ENCODE assay signal across 8 mouse cellular contexts in the genomic region with DNA sequence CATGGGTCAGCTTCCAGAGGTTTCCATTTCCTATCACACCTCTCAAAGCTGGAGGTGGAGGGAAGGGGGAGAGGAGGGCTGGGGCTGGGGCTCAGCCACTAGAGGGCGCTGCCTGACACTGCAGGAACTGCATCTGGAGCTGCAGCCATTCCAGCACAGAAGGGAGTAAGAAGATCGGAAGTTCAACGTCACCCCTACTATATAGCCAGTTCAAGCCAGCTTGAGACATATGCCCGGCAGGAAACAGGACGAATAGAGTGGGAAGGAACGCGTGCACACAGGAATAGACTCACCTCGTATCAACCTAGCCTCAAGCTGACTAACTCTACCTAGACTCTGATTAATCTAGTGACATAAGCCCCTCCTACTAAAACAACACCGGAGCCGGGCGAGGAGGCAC. TPM values are rescaled to one million over a fixed set of nuclear protein-coding genes. Genes with fewer than 3 reads are reported as not detected.
DNase-seq lines count a peak whose midpoint lies in the region; ATAC-seq and TF ChIP-seq lines count a peak whose summit lies in the region.

No protein-coding gene starts in this region.

- no peaks in the 10 kb centered on the region for H3K36me3 ChIP-seq in midbrain, embryonic 14.5 days (ENCODE audit: control insufficient read depth, insufficient read depth, low read length)
- no peaks in the 10 kb centered on the region for H3K36me3 ChIP-seq in midbrain, embryonic 13.5 days
- H3K36me3 ChIP-seq in liver, embryonic 12.5 days: no peaks in the 10 kb centered on the region

- TF ChIP-seq CTCF in bone marrow macrophage, adult 2 months (IDR thresholded peaks at IDR 0.05; ENCODE audit: low read depth, low read length): peak; percentile 87
- TF ChIP-seq CTCF in gastrocnemius, adult 2 months (IDR thresholded peaks at IDR 0.05): peak; percentile 98

- no peak overlapping the region for H3K4me3 ChIP-seq in midbrain, embryonic 14.5 days (replicated peaks; ENCODE audit: low read depth, low read length)
- no peak overlapping the region for H3K4me3 ChIP-seq in midbrain, embryonic 13.5 days (replicated peaks)
- no peak overlapping the region for H3K4me3 ChIP-seq in bone marrow macrophage, adult 2 months (ENCODE audit: insufficient read depth, low read length)
- H3K4me3 ChIP-seq in gastrocnemius, adult 2 months: peak overlapping the region; percentile 56
- no peak overlapping the region for H3K4me3 ChIP-seq in liver, embryonic 12.5 days

- no peak for ATAC-seq in midbrain, embryonic 14.5 days (ENCODE audit: low FRiP score, low TSS enrichment)
- no peak for ATAC-seq in midbrain, embryonic 13.5 days
- peak; percentile 66 for ATAC-seq in liver, embryonic 12.5 days

- WGBS in midbrain, embryonic 14.5 days: 44% methylated on average over 11 of the region's 11 CpGs
- 40% methylated on average over 11 of the region's 11 CpGs for WGBS in midbrain, embryonic 13.5 days
- 13% methylated on average over 11 of the region's 11 CpGs for WGBS in liver, embryonic 12.5 days (ENCODE audit: insufficient replicate concordance)

- intact Hi-C loops in gastrocnemius, adult 2 months (cut with DNase I): loop anchor here (5.0 kb wide), 4 partner anchors 80 to 190 kb away; a partner anchor contains a TSS

- H3K9ac ChIP-seq in midbrain, embryonic 14.5 days (replicated peaks; ENCODE audit: low read length): no peak overlapping the region
- H3K9ac ChIP-seq in midbrain, embryonic 13.5 days (replicated peaks): no peak overlapping the region
- no peak overlapping the region for H3K9ac ChIP-seq in liver, embryonic 12.5 days

- DNase-seq in midbrain, embryonic 14.5 days: peak; percentile 72
- DNase-seq in gastrocnemius, adult 2 months: peak; percentile 85
- DNase-seq in kidney, adult 11 months: peak; percentile 69
- DNase-seq in retina, embryonic 14.5 days (ENCODE audit: low spot score): peak; percentile 79
- DNase-seq in thymus, postnatal 36 days: peak; percentile 69 to 74

- H3K4me1 ChIP-seq in midbrain, embryonic 14.5 days (ENCODE audit: control insufficient read depth, insufficient read depth, low read length): no peaks in the 10 kb centered on the region
- no peaks in the 10 kb centered on the region; the same call in 1 of the 2 replicates for H3K4me1 ChIP-seq in midbrain, embryonic 13.5 days (replicated peaks)
- H3K4me1 ChIP-seq in bone marrow macrophage, adult 2 months (ENCODE audit: control insufficient read depth, insufficient read depth, low read length): no peaks in the 10 kb centered on the region
- H3K4me1 ChIP-seq in liver, embryonic 12.5 days: 0 out of 2 replicates have a peak, but pooled peaks cover 9% of the 10 kb centered on the region

- no peaks in the 10 kb centered on the region for H3K9me3 ChIP-seq in midbrain, embryonic 14.5 days (ENCODE audit: control insufficient read depth, low read length)
- H3K9me3 ChIP-seq in midbrain, embryonic 13.5 days: peaks cover 4% of the 10 kb centered on the region
- 0 out of 2 replicates have a peak, but pooled peaks cover 2% of the 10 kb centered on the region for H3K9me3 ChIP-seq in liver, embryonic 12.5 days (replicated peaks)

- no peak overlapping the region for H3K4me2 ChIP-seq in midbrain, embryonic 14.5 days (ENCODE audit: low read length)
- H3K4me2 ChIP-seq in midbrain, embryonic 13.5 days (replicated peaks): no peak overlapping the region
- peak overlapping the region; percentile 33 for H3K4me2 ChIP-seq in liver, embryonic 12.5 days

- no peak overlapping the region for H3K27ac ChIP-seq in midbrain, embryonic 14.5 days (replicated peaks; ENCODE audit: low read depth, low read length)
- H3K27ac ChIP-seq in midbrain, embryonic 13.5 days: no peak overlapping the region
- no peak overlapping the region for H3K27ac ChIP-seq in bone marrow macrophage, adult 2 months (ENCODE audit: insufficient read depth, low read depth, low read length)
- no peak overlapping the region; the same call in 1 of the 2 replicates for H3K27ac ChIP-seq in gastrocnemius, adult 2 months
- no peak overlapping the region for H3K27ac ChIP-seq in liver, embryonic 12.5 days

- no peaks in the 10 kb centered on the region for H3K27me3 ChIP-seq in midbrain, embryonic 14.5 days (ENCODE audit: control insufficient read depth, insufficient read depth, low read length)
- no peaks in the 10 kb centered on the region for H3K27me3 ChIP-seq in midbrain, embryonic 13.5 days
- H3K27me3 ChIP-seq in liver, embryonic 12.5 days (replicated peaks): no peaks in the 10 kb centered on the region

- TF ChIP-seq POLR2A in bone marrow macrophage, adult 2 months (IDR thresholded peaks at IDR 0.05; ENCODE audit: borderline replicate concordance, low read depth, low read length): no peak

RNA-seq across cellular contexts. Expression of a gene that starts 11.2 kb away (rescaled TPM):
- 0.24 and 1.3 TPM in 2 replicates for polyA plus RNA-seq in midbrain, embryonic 14.5 days (2014; fragmentation: Nextera tagmentation; extraction: Ambion mirVana)
- polyA plus RNA-seq in midbrain, embryonic 13.5 days (2015; fragmentation: Nextera tagmentation; extraction: Ambion mirVana): 2.3 TPM in 2 replicates
- polyA plus RNA-seq in bone marrow macrophage, adult 2 months (2012; ENCODE audit: insufficient read depth, insufficient read length, missing spikeins): 1.4 and 2.3 TPM in 2 replicates
- 1 to 10 TPM; 5.2 to 5.3 TPM for total RNA-seq in gastrocnemius, adult 2 months (2021)
- polyA plus RNA-seq in liver, embryonic 12.5 days (2016; fragmentation: Nextera tagmentation; extraction: Ambion mirVana): 2.1 and 2.4 TPM in 2 replicates

RNA-seq across cellular contexts. Expression of a gene that starts 20.3 kb away (rescaled TPM):
- 1,041 and 1,069 TPM in 2 replicates for polyA plus RNA-seq in midbrain, embryonic 14.5 days (2014; fragmentation: Nextera tagmentation; extraction: Ambion mirVana)
- 1,014 and 1,066 TPM in 2 replicates for polyA plus RNA-seq in midbrain, embryonic 13.5 days (2015; fragmentation: Nextera tagmentation; extraction: Ambion mirVana)
- 104 and 117 TPM in 2 replicates for polyA plus RNA-seq in bone marrow macrophage, adult 2 months (2012; ENCODE audit: insufficient read depth, insufficient read length, missing spikeins)
- 100 to 1,000 TPM; 333 to 344 TPM for total RNA-seq in gastrocnemius, adult 2 months (2021)
- polyA plus RNA-seq in liver, embryonic 12.5 days (2016; fragmentation: Nextera tagmentation; extraction: Ambion mirVana): 311 and 318 TPM in 2 replicates

RNA-seq across cellular contexts. Expression of a gene that starts 49.4 kb away (rescaled TPM):
- polyA plus RNA-seq in midbrain, embryonic 14.5 days (2014; fragmentation: Nextera tagmentation; extraction: Ambion mirVana): 238 and 242 TPM in 2 replicates
- polyA plus RNA-seq in midbrain, embryonic 13.5 days (2015; fragmentation: Nextera tagmentation; extraction: Ambion mirVana): 138 and 159 TPM in 2 replicates
- 45.4 and 47.3 TPM in 2 replicates for polyA plus RNA-seq in bone marrow macrophage, adult 2 months (2012; ENCODE audit: insufficient read depth, insufficient read length, missing spikeins)
- total RNA-seq in gastrocnemius, adult 2 months (2021): 10 to 100 TPM; 88.0 to 97.7 TPM
- 27.4 and 27.6 TPM in 2 replicates for polyA plus RNA-seq in liver, embryonic 12.5 days (2016; fragmentation: Nextera tagmentation; extraction: Ambion mirVana)
